Mouse (Mus musculus) cerebellum, adult 2 months (tissue): ENCODE measurements at regions not wholly inside any gene's neighbourhood (a gene's known extent, or its start where the extent isn't known, plus 50 kb on each side); places are given as distances from the start of the nearest gene placed in this dataset.
"Not testable (repeated sequence)": the region's sequence is repeated elsewhere in the genome, so short reads cannot be mapped to it uniquely, and the experiment has no call there.

Experiments
- DNase-seq, 2 experiments: peaks; one replicate each; pipeline ENCODE4 v3.0.0; 2021
- H3K27ac ChIP-seq: fragments of 200-500 bp; 2 replicates; pipeline ENCODE4 v1.5.1; 2012; ENCODE audit warnings: low read length, control low read depth, inconsistent platforms; ENCODE audit not compliant: insufficient read depth
- H3K27me3 ChIP-seq: fragments of 200-500 bp; 2 replicates; pipeline ENCODE4 v1.6.1; 2012; ENCODE audit warnings: inconsistent platforms, mild to moderate bottlenecking, low read length, moderate library complexity; ENCODE audit not compliant: control insufficient read depth, insufficient read depth
- H3K4me1 ChIP-seq: fragments of 200-500 bp; 2 replicates; pipeline ENCODE4 v1.6.1; 2011; ENCODE audit warnings: low read length; ENCODE audit not compliant: control insufficient read depth, insufficient read depth
- H3K4me3 ChIP-seq: fragments of 200-500 bp; replicated peaks from 2 replicates; pipeline ENCODE3; 2011; ENCODE audit warnings: mild to moderate bottlenecking, low read depth, low read length, control low read depth; ENCODE audit not compliant: insufficient read depth
- CTCF ChIP-seq: fragments of 200-500 bp; IDR thresholded peaks from 2 replicates; pipeline ENCODE4 v1.5.1; 2011; ENCODE audit warnings: low read depth, mild to moderate bottlenecking, control low read depth, low read length, moderate library complexity, borderline replicate concordance; ENCODE audit not compliant: insufficient read depth
- POLR2A ChIP-seq: fragments of 200-500 bp; IDR thresholded peaks from 2 replicates; pipeline ENCODE4 v1.6.1; 2011; ENCODE audit warnings: low read length, control low read depth, borderline replicate concordance; ENCODE audit not compliant: insufficient read depth
- WGBS: fragments of 180-500 bp; shearing (Covaris S2); methylation state at CpG from one replicate; pipeline ENCODE4 v1.1.7; 2018; 5-methylcytosine and 5-hydroxymethylcytosine counted together

DNA sequence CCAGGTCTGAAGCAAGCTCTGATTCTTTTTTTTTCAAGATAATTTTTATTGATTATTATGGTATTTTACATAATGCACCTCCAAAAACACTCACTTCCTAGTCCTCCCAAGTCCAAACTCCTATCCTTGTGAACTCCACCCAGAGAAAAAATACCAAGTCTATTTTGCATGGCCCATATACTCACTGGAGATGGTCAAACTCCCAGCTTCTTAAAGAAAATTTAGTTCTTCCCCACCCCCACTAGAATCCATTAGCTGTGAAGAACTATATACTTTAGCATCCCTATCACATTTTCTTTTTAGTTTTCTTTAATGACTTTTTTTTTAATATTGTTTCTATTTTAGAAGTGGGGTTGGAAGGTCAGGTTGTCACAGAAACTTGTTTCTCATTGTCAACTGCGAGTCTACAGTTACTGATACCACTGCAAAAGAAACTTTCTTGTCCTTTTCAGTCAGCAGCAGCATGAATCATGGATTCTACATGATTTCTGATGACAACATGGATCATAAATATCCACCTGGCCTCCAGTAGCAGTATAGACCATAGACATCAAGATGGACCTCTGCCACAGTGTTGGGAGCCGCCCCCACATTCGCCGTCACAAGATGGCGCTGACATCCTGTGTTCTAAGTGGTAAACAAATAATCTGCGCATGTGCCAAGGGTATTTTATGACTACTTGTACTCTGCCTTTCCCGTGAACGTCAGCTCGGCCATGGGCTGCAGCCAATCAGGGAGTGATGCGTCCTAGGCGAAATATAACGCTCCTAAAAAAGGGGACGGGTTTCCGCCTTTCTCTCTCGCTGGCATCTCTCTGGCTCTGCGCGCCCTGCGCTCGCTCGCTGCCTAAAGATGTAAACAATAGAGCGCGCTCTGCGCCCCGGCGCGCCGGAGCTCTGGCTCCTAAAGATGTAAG is 69.0 kb downstream of the Pgr15l start:
- DNase-seq, H3K27me3 ChIP-seq, H3K4me1 ChIP-seq, H3K4me3 ChIP-seq, H3K27ac ChIP-seq: not testable (repeated sequence)
- WGBS = 20% methylated on average over 25 of the region's 27 CpGs

DNA sequence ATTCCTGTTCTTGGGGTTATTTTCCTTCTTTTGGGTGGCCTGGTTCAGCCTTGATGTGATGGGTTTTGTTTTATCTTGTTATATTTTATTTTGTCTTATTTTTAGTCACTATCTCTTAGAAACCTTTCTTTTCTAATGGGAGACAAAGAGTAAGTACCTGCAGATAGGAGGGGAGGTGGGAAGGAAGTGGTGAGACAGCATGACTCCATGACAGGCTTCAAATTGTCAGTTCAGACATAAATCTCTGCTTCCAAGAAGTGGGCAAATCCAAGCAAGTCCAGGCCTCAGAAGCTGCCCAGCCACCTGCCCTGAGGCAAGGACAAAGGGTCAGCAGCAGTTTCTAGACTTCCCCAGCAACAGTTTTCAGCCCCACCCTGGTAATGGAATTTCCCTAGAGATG is 69.8 kb downstream of the Pgr15l start:
- TF ChIP-seq CTCF (no peak), POLR2A (no peak)
- peak overlapping the region; percentile 26 for H3K4me3 ChIP-seq
- no peak for DNase-seq
- H3K4me1 ChIP-seq = no peaks in the 10 kb centered on the region
- no peaks in the 10 kb centered on the region for H3K27me3 ChIP-seq
- H3K27ac ChIP-seq = no peak overlapping the region

DNA sequence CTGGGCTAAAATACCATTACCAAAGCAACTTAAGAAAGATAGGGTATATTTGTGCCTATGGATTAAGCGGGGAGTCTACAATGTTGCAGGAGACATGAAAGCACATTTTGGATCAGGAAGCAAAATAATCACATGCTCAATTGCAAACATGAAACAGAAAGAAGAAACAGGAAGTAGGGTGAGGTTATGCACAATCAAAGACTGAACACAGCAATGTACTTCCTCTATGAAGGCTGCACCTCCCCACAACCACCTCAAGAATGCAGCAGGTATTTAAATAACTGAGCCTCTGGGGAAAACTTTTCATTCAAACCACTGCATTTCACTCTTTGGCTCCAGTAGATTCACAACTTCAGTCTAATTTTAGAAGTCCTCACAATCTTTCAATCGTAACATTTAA is 83.8 kb downstream of the Pgr15l start:
- no peaks in the 10 kb centered on the region for H3K27me3 ChIP-seq
- no peak overlapping the region for H3K27ac ChIP-seq
- WGBS = 95% methylated on average over 2 of the region's 2 CpGs
- H3K4me3 ChIP-seq = no peak overlapping the region
- DNase-seq = no peak
- TF ChIP-seq POLR2A = no peak
- TF ChIP-seq CTCF = no peak
- H3K4me1 ChIP-seq = no peaks in the 10 kb centered on the region
